Mouse (Mus musculus) intestine, postnatal 0 days (tissue): ENCODE data around the gene Kcnk5. TPM values are rescaled to one million over a fixed set of nuclear protein-coding genes. Genes with fewer than 3 reads are reported as not detected.
A peak's percentile ranks its signal among the peaks of the same experiment; 100 is the strongest.

Experiments
- ATAC-seq: fragments of 200-750 bp; cut with Nextera tagmentation; 2 replicates; pipeline ENCODE4 v1.8.0; 2017; ENCODE audit warnings: mild to moderate bottlenecking, moderate TSS enrichment, moderate library complexity
- H3K27ac ChIP-seq: fragments of 300-500 bp; sonication (generic); 2 replicates; pipeline ENCODE4 v1.5.1; 2014; ENCODE audit warnings: mild to moderate bottlenecking, low read depth, low read length, moderate library complexity
- H3K27me3 ChIP-seq: fragments of 300-500 bp; sonication (generic); replicated peaks from 2 replicates; pipeline ENCODE4 v1.6.1; 2014; ENCODE audit warnings: low read length, mixed read lengths; ENCODE audit not compliant: control insufficient read depth, insufficient read depth
- H3K36me3 ChIP-seq: fragments of 300-500 bp; sonication (generic); 2 replicates; pipeline ENCODE4 v1.6.1; 2014; ENCODE audit warnings: mild to moderate bottlenecking, moderate library complexity; ENCODE audit not compliant: control insufficient read depth, insufficient read depth
- H3K4me1 ChIP-seq: fragments of 300-500 bp; sonication (generic); replicated peaks from 2 replicates; pipeline ENCODE4 v1.6.1; 2014; ENCODE audit warnings: antibody characterized with exemption, low read length, mixed read lengths; ENCODE audit not compliant: control insufficient read depth, insufficient read depth
- H3K4me2 ChIP-seq: fragments of 300-500 bp; sonication (generic); replicated peaks from 2 replicates; pipeline ENCODE4 v1.6.1; 2014; ENCODE audit warnings: low read depth, mild to moderate bottlenecking, moderate library complexity
- H3K4me3 ChIP-seq: fragments of 300-500 bp; sonication (generic); 2 replicates; pipeline ENCODE4 v1.5.1; 2014; ENCODE audit warnings: low read depth, low read length
- H3K9ac ChIP-seq: fragments of 300-500 bp; sonication (generic); 2 replicates; pipeline ENCODE4 v1.6.1; 2014; ENCODE audit warnings: mild to moderate bottlenecking, low read depth, low read length
- H3K9me3 ChIP-seq: fragments of 300-500 bp; sonication (generic); 2 replicates; pipeline ENCODE4 v1.6.1; 2016; ENCODE audit warnings: mixed run types; ENCODE audit not compliant: control insufficient read depth
- CTCF ChIP-seq: sonication (generic); IDR thresholded peaks from 2 replicates; pipeline ENCODE4 v1.5.1; 2016; ENCODE audit warnings: low read depth, mild to moderate bottlenecking, control low read depth, antibody characterized with exemption, moderate library complexity
- WGBS: fragments of 180-500 bp; shearing (Covaris S2); extraction: QIAGEN DNeasy Blood & Tissue Kit; methylation state at CpG from one replicate; pipeline ENCODE4 v1.1.7; 2014; 5-methylcytosine and 5-hydroxymethylcytosine counted together
- polyA plus RNA-seq: library from polyadenylated mRNA; unstranded; fragments of >200 nt; fragmentation: Nextera tagmentation; extraction: Ambion mirVana; gene quantifications from 2 replicates; pipeline ENCODE4 v1.2.1, GENCODE M21; 2015

Gene Kcnk5
- polyA plus RNA-seq, 1 experiment from 2014 or later: 10.9 TPM

- Histone ChIP-seq H3K4me2 (no peak overlapping the region), H3K27me3 (no peaks in the 10 kb centered on the region), H3K27ac (no peak overlapping the region), H3K9ac (no peak overlapping the region), H3K9me3 (no peaks in the 10 kb centered on the region), H3K4me3 (no peak overlapping the region), H3K4me1 (peaks cover 11% of the 10 kb centered on the region; the same call in 1 of the 2 replicates), H3K36me3 (no peaks in the 10 kb centered on the region; the same call in 1 of the 2 replicates)
- no peak for ATAC-seq
- 92% methylated on average over 4 of the region's 4 CpGs for WGBS
- no peak for TF ChIP-seq CTCF
Observed at GRCm38 (mm10) chr14:20169251-20169650, 12.4 kb downstream of the Kcnk5 start.

- WGBS: 78% methylated on average over 1 of the region's 1 CpGs
- Histone ChIP-seq H3K4me1 (peaks cover 11% of the 10 kb centered on the region; the same call in 1 of the 2 replicates), H3K27ac (no peak overlapping the region), H3K4me3 (no peak overlapping the region), H3K9ac (0 out of 2 replicates have a peak overlapping the region, but pooled peaks have one; percentile 1), H3K4me2 (no peak overlapping the region), H3K9me3 (no peaks in the 10 kb centered on the region), H3K36me3 (no peaks in the 10 kb centered on the region; the same call in 1 of the 2 replicates), H3K27me3 (no peaks in the 10 kb centered on the region)
- no peak for ATAC-seq
- no peak for TF ChIP-seq CTCF
Observed at GRCm38 (mm10) chr14:20168478-20168877, 13.1 kb downstream of the Kcnk5 start.

GRCm38 (mm10) chr14:20168054-20168453 is 13.6 kb downstream of the Kcnk5 start:
- Histone ChIP-seq H3K4me1 (peaks cover 15% of the 10 kb centered on the region; the same call in 1 of the 2 replicates), H3K27ac (no peak overlapping the region), H3K36me3 (no peaks in the 10 kb centered on the region; the same call in 1 of the 2 replicates), H3K4me2 (no peak overlapping the region), H3K9me3 (no peaks in the 10 kb centered on the region), H3K9ac (no peak overlapping the region), H3K27me3 (no peaks in the 10 kb centered on the region), H3K4me3 (no peak overlapping the region)
- no peak for ATAC-seq
- no peak for TF ChIP-seq CTCF
- 80% methylated on average over 2 of the region's 2 CpGs for WGBS

GRCm38 (mm10) chr14:20165413-20165812 is 16.2 kb downstream of the Kcnk5 start:
- ATAC-seq: no peak

GRCm38 (mm10) chr14:20164438-20164837 is 17.2 kb downstream of the Kcnk5 start:
- Histone ChIP-seq H3K4me3 (no peak overlapping the region), H3K9ac (no peak overlapping the region), H3K27ac (0 out of 2 replicates have a peak overlapping the region, but pooled peaks have one; percentile 23), H3K9me3 (no peaks in the 10 kb centered on the region), H3K27me3 (no peaks in the 10 kb centered on the region), H3K4me2 (peak overlapping the region; percentile 32; the same call in 1 of the 2 replicates), H3K36me3 (no peaks in the 10 kb centered on the region; the same call in 1 of the 2 replicates), H3K4me1 (peaks cover 29% of the 10 kb centered on the region)
- peak; percentile 65 for ATAC-seq
- 38% methylated on average over 7 of the region's 7 CpGs for WGBS
- 0 out of 2 replicates have a peak, but pooled peaks have one; percentile 14 for TF ChIP-seq CTCF

More at GRCm38 (mm10) chr14:20165413-20165812, 16.2 kb downstream of the Kcnk5 start:
- TF ChIP-seq CTCF: no peak
- Histone ChIP-seq H3K4me2 (no peak overlapping the region), H3K9ac (no peak overlapping the region), H3K36me3 (no peaks in the 10 kb centered on the region; the same call in 1 of the 2 replicates), H3K27ac (peak overlapping the region; percentile 5; the same call in 1 of the 2 replicates), H3K4me1 (peaks cover 24% of the 10 kb centered on the region; the same call in 1 of the 2 replicates), H3K9me3 (no peaks in the 10 kb centered on the region), H3K27me3 (no peaks in the 10 kb centered on the region), H3K4me3 (no peak overlapping the region)
- WGBS: 46% methylated on average over 1 of the region's 1 CpGs

GRCm38 (mm10) chr14:20162686-20163085 is 18.9 kb downstream of the Kcnk5 start:
- no peaks in the 10 kb centered on the region; the same call in 1 of the 2 replicates for H3K36me3 ChIP-seq
- H3K4me1 ChIP-seq: peaks cover 27% of the 10 kb centered on the region
- TF ChIP-seq CTCF: no peak
- 25% methylated on average over 6 of the region's 6 CpGs for WGBS
- 0 out of 2 replicates have a peak, but pooled peaks have one; percentile 17 for ATAC-seq
- H3K4me2 ChIP-seq: no peak overlapping the region
- H3K27ac ChIP-seq: peak overlapping the region; percentile 86
- no peaks in the 10 kb centered on the region for H3K9me3 ChIP-seq
- H3K9ac ChIP-seq: 0 out of 2 replicates have a peak overlapping the region, but pooled peaks have one; percentile 27
- no peak overlapping the region for H3K4me3 ChIP-seq
- H3K27me3 ChIP-seq: no peaks in the 10 kb centered on the region
